Mouse (Mus musculus): ENCODE data around the gene Rnf24. TPM values are rescaled to one million over a fixed set of nuclear protein-coding genes. Genes with fewer than 3 reads are reported as not detected.
"Not testable (repeated sequence)": the region's sequence is repeated elsewhere in the genome, so short reads cannot be mapped to it uniquely, and the experiment has no call there.

The Rnf24 gene
- total RNA-seq, 2 experiments from 2014 or later, result 28.3 to 29.5 TPM

GRCm38 (mm10) chr2:131337602-131338001 is 15.1 kb downstream of the Rnf24 start:
- DNase-seq, result no peak

DNA sequence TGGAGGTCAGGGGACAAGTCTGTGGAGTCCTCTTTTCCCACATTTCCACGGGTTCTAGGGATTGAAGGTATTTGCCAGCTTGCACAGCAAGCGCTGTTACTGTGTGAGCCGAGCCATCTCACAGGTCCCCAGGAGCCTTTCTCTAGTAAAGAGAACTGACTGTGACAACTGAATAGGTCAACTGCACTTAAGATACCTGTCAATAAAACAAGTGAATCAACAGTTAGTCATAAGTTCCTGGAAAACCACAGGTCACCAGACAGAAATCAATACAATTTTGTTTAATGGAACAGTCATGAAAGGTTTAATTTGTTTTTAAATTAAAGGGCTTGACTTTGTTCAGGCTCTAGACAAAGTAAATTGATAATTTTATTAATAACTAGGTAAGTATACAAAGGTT is 22.1 kb downstream of the Rnf24 start:
- no peak for DNase-seq

- DNase-seq, result no peak
Measured at GRCm38 (mm10) chr2:131328981-131329380, 23.7 kb downstream of the Rnf24 start.

DNA sequence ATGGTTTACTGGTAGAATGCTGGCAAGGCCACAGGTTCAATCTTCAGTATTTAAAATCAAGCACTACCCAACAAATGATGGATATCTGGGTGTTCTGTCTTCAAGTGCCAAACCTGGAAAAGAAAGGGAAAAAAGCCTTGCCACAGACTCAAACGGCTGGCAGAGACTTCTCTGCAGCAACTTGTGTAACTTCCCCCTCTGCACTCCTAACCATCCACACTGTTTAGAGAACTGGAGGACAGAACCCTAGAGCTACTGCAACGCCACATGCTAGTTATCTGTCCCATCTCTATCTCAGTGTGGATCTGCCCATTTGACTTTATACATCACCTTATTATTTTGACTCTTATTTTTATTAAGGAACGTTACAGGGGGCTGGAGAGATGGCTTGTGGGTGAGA is 26.6 kb downstream of the Rnf24 start:
- DNase-seq, result no peak

GRCm38 (mm10) chr2:131323675-131324074 is 29.0 kb downstream of the Rnf24 start:
- DNase-seq, result no peak

GRCm38 (mm10) chr2:131321192-131321591 is 31.5 kb downstream of the Rnf24 start:
- peak; percentile 34 to 39 for DNase-seq

DNA sequence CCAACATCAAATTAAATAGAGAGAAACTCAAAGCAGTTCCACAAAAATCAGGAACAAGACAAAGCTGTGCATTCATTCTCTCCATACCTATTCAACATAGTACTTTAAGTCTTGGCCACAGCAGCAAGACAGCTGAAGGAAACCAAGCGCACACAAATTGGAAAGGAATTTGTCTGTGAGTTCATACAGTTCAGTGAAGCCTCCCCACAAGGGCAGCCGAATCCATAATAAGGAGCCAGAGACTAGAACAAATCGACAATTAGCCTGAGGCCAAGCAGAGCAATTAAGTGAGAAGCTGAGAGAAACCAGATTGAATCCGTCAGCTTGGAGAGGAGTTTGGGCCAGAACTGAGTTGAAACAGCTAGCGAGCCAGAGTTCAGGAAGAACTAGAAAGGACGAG is 33.3 kb downstream of the Rnf24 start:
- DNase-seq, result no peak

DNA sequence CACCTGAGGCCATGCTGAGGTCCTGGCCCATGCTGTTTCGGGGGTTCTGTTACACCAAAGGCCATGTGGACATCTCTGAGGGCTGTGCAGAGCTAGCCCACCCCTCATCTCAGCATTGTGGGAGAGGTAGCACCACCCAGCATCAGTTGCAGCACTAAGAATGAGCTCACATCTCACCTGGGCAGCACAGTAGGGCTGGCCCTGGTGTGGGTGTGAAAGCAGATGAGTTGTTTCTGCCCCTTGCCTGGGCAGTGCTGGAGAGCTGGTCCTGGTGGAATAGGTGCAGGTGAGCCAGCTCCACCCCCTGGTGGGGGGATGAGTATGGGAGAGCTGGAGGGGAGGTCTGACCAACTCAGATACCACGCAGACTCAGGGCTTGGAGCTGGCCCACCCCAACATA is 36.5 kb downstream of the Rnf24 start:
- no peak for DNase-seq

- no peak for DNase-seq
Measured at GRCm38 (mm10) chr2:131309296-131309695, 43.4 kb downstream of the Rnf24 start.

GRCm38 (mm10) chr2:131307822-131308221 is 44.9 kb downstream of the Rnf24 start:
- DNase-seq, result no peak

GRCm38 (mm10) chr2:131307391-131307790 is 45.3 kb downstream of the Rnf24 start:
- no peak for DNase-seq

DNA sequence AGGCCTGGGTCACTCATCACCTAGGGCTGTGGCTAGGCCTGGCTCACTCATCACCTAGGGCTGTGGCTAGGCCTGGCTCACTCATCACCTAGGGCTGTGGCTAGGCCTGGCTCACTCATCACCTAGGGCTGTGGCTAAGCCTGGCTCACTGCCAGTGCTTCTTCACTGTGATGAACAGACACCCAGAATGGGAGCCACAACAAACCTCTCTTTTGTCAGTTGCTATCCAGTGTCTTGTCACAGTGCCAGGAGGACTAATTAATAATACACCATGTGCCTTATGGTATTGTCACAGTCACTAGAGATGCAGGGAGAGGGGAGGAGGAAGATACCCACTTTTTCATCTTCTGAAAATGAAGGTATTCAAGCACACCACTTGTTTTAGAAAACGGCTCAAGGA is 47.5 kb downstream of the Rnf24 start:
- not testable (repeated sequence) for DNase-seq

GRCm38 (mm10) chr2:131304497-131304896 is 48.2 kb downstream of the Rnf24 start:
- no peak for DNase-seq

GRCm38 (mm10) chr2:131301635-131302034 is 51.1 kb downstream of the Rnf24 start:
- no peak for DNase-seq

DNA sequence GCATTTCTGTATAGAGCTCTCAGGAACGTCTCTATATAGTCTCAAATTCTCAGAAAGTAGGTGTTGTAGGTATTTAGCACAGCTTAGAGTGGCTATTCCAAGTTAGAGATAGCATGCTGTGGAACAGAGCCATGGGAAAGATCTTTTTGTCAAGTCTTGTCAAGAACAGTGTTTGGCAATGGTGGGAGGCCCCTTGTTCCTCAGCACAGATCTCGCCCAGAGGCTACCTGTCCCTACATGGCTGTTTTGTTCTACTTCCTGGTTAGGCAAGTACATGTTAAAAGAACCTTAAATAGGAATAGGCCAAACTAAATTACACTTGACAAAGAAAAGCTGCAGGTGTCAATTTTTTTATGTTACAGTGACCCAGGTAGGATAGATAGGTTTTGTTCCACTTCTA is 52.2 kb downstream of the Rnf24 start:
- no peak for DNase-seq

- not testable (repeated sequence) for DNase-seq
Measured at GRCm38 (mm10) chr2:131298674-131299073, 54.0 kb downstream of the Rnf24 start.

DNA sequence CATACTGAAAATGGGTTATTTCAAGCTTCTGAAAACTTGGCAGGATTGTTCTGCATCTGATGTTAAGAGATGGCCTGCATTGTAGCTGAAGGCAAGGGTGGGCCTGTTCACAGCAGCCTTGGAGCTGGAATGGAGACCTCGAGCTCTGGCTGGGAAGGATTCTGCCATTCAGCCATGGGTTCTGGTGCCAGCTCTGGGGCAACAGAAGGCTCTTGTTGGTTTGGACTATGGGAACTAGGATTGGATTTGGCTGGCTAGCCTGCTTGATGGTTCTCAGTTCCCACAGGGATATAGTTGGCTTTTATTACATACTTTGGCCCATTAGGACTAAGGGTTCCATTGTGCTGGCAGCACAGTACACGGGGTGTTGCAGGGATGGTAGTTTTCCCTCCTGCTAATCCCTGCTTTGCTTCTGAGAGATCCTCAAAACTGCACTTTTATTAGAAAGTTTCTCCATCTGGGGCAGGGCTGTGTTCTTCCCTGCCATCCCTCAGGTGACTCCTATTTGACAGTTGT is 55.9 kb downstream of the Rnf24 start:
- peak in 1 of 2 experiments; percentile 25 for DNase-seq

GRCm38 (mm10) chr2:131290669-131291068 is 62.0 kb downstream of the Rnf24 start:
- no peak for DNase-seq

- DNase-seq, result no peak
Measured at GRCm38 (mm10) chr2:131286276-131286675, 66.4 kb downstream of the Rnf24 start.

- DNase-seq, result no peak
Measured at GRCm38 (mm10) chr2:131281596-131281995, 71.1 kb downstream of the Rnf24 start.

GRCm38 (mm10) chr2:131276722-131277121 is 76.0 kb downstream of the Rnf24 start:
- DNase-seq, result no peak

- DNase-seq, result no peak
Measured at GRCm38 (mm10) chr2:131275493-131275892, 77.2 kb downstream of the Rnf24 start.

GRCm38 (mm10) chr2:131265056-131265455 is 87.6 kb downstream of the Rnf24 start:
- no peak for DNase-seq

DNA sequence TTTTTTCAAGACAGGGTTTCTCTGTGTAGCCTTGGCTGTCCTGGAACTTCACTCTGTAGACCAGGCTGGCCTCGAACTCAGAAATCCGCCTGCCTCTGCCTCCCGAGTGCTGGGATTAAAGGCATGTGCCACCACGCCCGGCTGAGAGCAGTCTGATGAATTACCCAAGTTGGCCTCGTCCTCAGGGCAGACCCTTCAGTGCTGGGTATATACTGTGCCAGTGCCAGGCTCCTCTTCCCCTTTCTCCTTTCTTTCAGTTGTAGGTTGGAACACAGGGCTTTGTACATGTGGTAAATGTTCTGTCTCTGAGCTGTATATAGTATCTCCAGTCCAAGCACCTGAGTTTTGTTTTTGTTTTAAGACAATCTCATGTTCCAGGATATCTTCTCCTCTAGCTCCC is 88.7 kb downstream of the Rnf24 start:
- no peak for DNase-seq

Measured in layer of hippocampus, postnatal 36 days (tissue).